Mouse (Mus musculus) CD4-positive, CD25-positive, alpha-beta regulatory T cell (primary cell): ENCODE results near the gene Zbtb24. TPM values are rescaled to one million over a fixed set of nuclear protein-coding genes. Genes with fewer than 3 reads are reported as not detected.

Experiments used
- polyA plus RNA-seq: library from polyadenylated mRNA; unstranded; fragments of 100-300 nt; shearing (Covaris generic); gene quantifications from one replicate; pipeline ENCODE4 v1.2.1, GENCODE M21; 2017

Zbtb24 gene
- 47.6 TPM for polyA plus RNA-seq

DNA sequence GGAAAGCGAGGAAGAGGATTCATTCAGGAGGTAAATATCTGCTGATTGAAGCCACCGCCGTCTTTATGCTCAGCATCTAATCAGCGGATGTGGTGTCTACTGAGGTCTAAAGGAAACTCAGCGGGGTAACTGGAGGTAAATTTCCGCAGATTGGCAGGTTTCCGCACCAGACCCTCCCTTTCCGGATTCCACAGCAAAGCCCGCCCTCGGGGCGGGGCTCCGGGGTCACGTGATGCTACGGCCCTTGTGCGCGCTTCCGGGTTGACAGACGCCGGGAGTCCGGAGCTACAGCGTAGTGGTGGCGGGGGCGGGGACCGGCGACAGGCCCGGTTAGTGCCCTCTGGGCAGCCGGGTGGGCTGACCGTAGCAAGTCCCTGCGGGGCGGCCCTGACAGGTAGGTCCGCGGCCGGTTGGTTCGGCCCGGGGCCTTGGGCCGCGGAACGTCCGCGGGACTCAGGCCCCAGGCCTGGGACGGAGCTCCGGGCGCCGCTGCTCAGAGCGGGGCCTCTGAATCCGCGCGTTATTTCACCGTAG, at the start of gene Zbtb24:
TSS of gene Zbtb24 (plus strand) at position 247 of the 534 bp plus-strand sequence.

DNA sequence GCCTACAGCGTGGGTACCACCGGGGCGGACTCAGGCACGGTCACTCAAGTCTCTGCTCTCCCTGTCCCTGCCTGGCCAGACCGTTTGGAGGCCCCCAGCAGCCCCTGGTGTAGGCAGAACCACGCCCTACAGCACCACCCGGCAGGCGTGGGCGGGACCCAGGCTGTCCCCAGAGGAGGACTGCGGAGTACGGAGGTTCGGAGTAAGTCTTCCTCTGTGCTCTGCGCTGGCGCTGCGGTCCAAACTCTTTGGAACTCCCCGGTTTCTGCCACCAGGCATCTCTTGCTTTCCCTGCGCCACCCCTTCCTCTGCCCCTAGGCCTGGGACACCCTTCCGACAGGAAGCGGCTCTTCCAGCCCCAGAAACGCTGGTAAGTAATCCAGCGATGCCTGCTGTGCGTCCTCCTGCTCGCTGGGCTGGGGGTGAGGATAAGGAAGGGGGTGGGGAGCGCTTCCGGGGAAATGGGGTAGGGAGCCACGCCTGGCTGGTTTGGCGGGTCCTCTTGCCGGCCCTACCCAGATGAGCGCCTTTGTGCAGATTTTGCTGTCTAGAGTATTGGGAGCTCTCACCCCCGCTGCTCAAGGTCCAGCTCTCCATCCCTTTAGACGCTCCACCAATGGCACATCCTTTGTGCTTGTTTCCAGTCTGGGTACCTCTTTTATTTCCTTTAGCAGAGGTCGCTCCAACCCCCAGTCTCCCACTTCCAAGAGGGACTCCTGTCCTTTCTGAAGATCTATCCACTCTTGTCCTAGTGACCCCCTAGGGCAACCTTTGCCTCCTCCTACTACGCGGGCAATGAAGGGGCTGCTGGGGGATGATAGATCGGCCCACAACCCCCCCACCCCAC, 26.2 kb downstream of the Zbtb24 start, which contains the start of gene Mical1:
TSS of gene Mical1 (plus strand) at position 144 of the 847 bp plus-strand sequence.

DNA sequence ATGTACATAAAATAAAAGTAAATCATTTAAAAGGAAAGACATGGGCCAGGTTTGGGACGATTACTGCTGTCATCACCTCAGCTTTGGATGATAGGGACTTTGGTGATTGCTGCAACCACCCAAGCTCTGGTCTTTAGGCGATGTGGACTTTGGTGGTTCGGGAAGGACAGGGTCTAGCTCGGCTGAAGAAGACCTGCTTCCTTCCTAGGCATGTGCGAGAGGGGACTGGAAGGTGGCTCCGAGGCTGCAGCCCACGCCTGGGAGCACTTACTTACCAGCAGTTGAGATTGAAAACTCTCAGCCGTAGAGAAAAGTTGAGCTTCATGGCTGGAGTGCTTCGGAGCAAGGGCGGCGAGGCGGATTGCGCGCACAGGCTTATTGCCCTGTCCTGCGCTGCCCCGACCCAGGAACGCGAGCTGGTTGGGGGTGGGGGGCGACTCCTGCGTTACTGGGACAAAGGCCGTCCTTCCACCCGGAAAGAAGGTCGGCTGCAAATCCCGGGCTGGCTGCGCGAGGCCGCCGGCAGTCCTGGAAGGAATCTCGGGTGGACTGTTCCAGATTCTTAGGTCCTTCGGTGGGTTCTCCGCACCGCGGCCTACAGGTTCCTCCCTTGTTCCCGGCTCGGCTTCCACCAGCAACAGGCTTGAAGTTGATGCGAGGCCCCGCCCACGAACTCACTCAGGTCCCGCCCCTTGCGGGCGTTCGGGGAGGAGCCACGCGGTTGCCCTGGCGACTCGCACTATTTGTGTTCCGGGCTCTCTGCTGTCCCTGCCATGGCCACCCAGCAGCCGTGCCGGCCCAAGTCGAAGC, 39.7 kb downstream of the Zbtb24 start, which contains the start of the genes Smpd2 and Ppil6:
TSS of gene Smpd2 (minus strand) at position 662 of the 810 bp plus-strand sequence.
TSS of gene Ppil6 (plus strand) at position 732 of the 810 bp plus-strand sequence.

Other genes starting within 250 kb of the Zbtb24 start
- gene Fig4, start 147.1 kb upstream of the Zbtb24 start, polyA plus RNA-seq: 38.0 TPM
- gene Ak9, start 146.4 kb upstream of the Zbtb24 start, polyA plus RNA-seq: not detected
- 108 TPM for gene Mical1, start 25.9 kb downstream of the Zbtb24 start, polyA plus RNA-seq
- 42.6 TPM for gene Smpd2, start 40.0 kb downstream of the Zbtb24 start, polyA plus RNA-seq
- gene Ppil6, start 40.1 kb downstream of the Zbtb24 start, polyA plus RNA-seq: 0.28 TPM
- 213 TPM for gene Cd164, start 69.0 kb downstream of the Zbtb24 start, polyA plus RNA-seq